Mouse (Mus musculus): Measurements from ENCODE around the gene Phf21b. TPM values are rescaled to one million over a fixed set of nuclear protein-coding genes. Genes with fewer than 3 reads are reported as not detected.
"Not testable (repeated sequence)": the region's sequence is repeated elsewhere in the genome, so short reads cannot be mapped to it uniquely, and the experiment has no call there.

Phf21b gene
- polyA plus RNA-seq, 1 experiment from 2014 or later: 1.9 TPM

GRCm38 (mm10) chr15:84775421-84776174 is 80.3 kb downstream of the Phf21b start:
- Histone ChIP-seq H3K9ac (ENCODE audit: low read length) (no peak overlapping the region), H3K9me3 (ENCODE audit: control insufficient read depth, low read length) (no peaks in the 10 kb centered on the region), H3K4me3 (ENCODE audit: low read depth, low read length) (no peak overlapping the region), H3K27ac (replicated peaks; ENCODE audit: low read depth, low read length) (no peak overlapping the region), H3K36me3 (ENCODE audit: control insufficient read depth, insufficient read depth, low read length) (no peaks in the 10 kb centered on the region), H3K4me1 (ENCODE audit: control insufficient read depth, insufficient read depth, low read length) (0 out of 2 replicates have a peak, but pooled peaks cover 4% of the 10 kb centered on the region), H3K27me3 (ENCODE audit: control insufficient read depth, insufficient read depth, low read length) (no peaks in the 10 kb centered on the region), H3K4me2 (ENCODE audit: low read depth, severe bottlenecking) (no peak overlapping the region)
- WGBS: 65% methylated on average over 20 of the region's 20 CpGs
- no peak for DNase-seq (ENCODE audit: low spot score)
- ATAC-seq (ENCODE audit: insufficient number of reproducible peaks, low FRiP score, low TSS enrichment, low read depth): no peak

GRCm38 (mm10) chr15:84772191-84773111 is 83.4 kb downstream of the Phf21b start:
- no peak overlapping the region for H3K4me2 ChIP-seq (ENCODE audit: low read depth, severe bottlenecking)
- WGBS: 87% methylated on average over 21 of the region's 21 CpGs
- ATAC-seq (ENCODE audit: insufficient number of reproducible peaks, low FRiP score, low TSS enrichment, low read depth) (no peak), DNase-seq (ENCODE audit: low spot score) (no peak)
- H3K27ac ChIP-seq (replicated peaks; ENCODE audit: low read depth, low read length): no peak overlapping the region
- H3K4me3 ChIP-seq (ENCODE audit: low read depth, low read length): no peak overlapping the region
- H3K4me1 ChIP-seq (ENCODE audit: control insufficient read depth, insufficient read depth, low read length): 0 out of 2 replicates have a peak, but pooled peaks cover 4% of the 10 kb centered on the region
- H3K36me3 ChIP-seq (ENCODE audit: control insufficient read depth, insufficient read depth, low read length): no peaks in the 10 kb centered on the region
- no peaks in the 10 kb centered on the region for H3K27me3 ChIP-seq (ENCODE audit: control insufficient read depth, insufficient read depth, low read length)
- no peak overlapping the region for H3K9ac ChIP-seq (ENCODE audit: low read length)
- H3K9me3 ChIP-seq (ENCODE audit: control insufficient read depth, low read length): no peaks in the 10 kb centered on the region

- no peaks in the 10 kb centered on the region for H3K27me3 ChIP-seq (ENCODE audit: control insufficient read depth, insufficient read depth, low read length)
- 74% methylated on average over 11 of the region's 11 CpGs for WGBS
- no peaks in the 10 kb centered on the region for H3K9me3 ChIP-seq (ENCODE audit: control insufficient read depth, low read length)
- H3K9ac ChIP-seq (ENCODE audit: low read length): no peak overlapping the region
- ATAC-seq (ENCODE audit: insufficient number of reproducible peaks, low FRiP score, low TSS enrichment, low read depth) (no peak), DNase-seq (ENCODE audit: low spot score) (no peak)
- no peak overlapping the region for H3K4me2 ChIP-seq (ENCODE audit: low read depth, severe bottlenecking)
- H3K27ac ChIP-seq (replicated peaks; ENCODE audit: low read depth, low read length): no peak overlapping the region
- 0 out of 2 replicates have a peak, but pooled peaks cover 2% of the 10 kb centered on the region for H3K4me1 ChIP-seq (ENCODE audit: control insufficient read depth, insufficient read depth, low read length)
- H3K4me3 ChIP-seq (ENCODE audit: low read depth, low read length): no peak overlapping the region
- H3K36me3 ChIP-seq (ENCODE audit: control insufficient read depth, insufficient read depth, low read length): no peaks in the 10 kb centered on the region
These were observed 86.1 kb downstream of the Phf21b start for GRCm38 (mm10) chr15:84769641-84770341.

GRCm38 (mm10) chr15:84768531-84768930 is 87.3 kb downstream of the Phf21b start:
- not testable (repeated sequence) for H3K9ac ChIP-seq (ENCODE audit: low read length); ATAC-seq (ENCODE audit: insufficient number of reproducible peaks, low FRiP score, low TSS enrichment, low read depth)
- WGBS: 86% methylated on average over 3 of the region's 4 CpGs

GRCm38 (mm10) chr15:84766621-84767020 is 89.2 kb downstream of the Phf21b start:
- ATAC-seq (ENCODE audit: insufficient number of reproducible peaks, low FRiP score, low TSS enrichment, low read depth): no peak
- no peak overlapping the region for H3K4me2 ChIP-seq (ENCODE audit: low read depth, severe bottlenecking)

More at GRCm38 (mm10) chr15:84768531-84768930, 87.3 kb downstream of the Phf21b start:
- H3K4me2 ChIP-seq (ENCODE audit: low read depth, severe bottlenecking); H3K27ac ChIP-seq (replicated peaks; ENCODE audit: low read depth, low read length); H3K27me3 ChIP-seq (ENCODE audit: control insufficient read depth, insufficient read depth, low read length); H3K4me3 ChIP-seq (ENCODE audit: low read depth, low read length); DNase-seq (ENCODE audit: low spot score); H3K9me3 ChIP-seq (ENCODE audit: control insufficient read depth, low read length); H3K4me1 ChIP-seq (ENCODE audit: control insufficient read depth, insufficient read depth, low read length); H3K36me3 ChIP-seq (ENCODE audit: control insufficient read depth, insufficient read depth, low read length): not testable (repeated sequence)

GRCm38 (mm10) chr15:84763423-84763812 is 92.4 kb downstream of the Phf21b start:
- 0 out of 2 replicates have a peak, but pooled peaks cover 4% of the 10 kb centered on the region for H3K4me1 ChIP-seq (ENCODE audit: control insufficient read depth, insufficient read depth, low read length)
- no peak for ATAC-seq (ENCODE audit: insufficient number of reproducible peaks, low FRiP score, low TSS enrichment, low read depth)
- H3K9ac ChIP-seq (ENCODE audit: low read length): no peak overlapping the region
- no peaks in the 10 kb centered on the region for H3K27me3 ChIP-seq (ENCODE audit: control insufficient read depth, insufficient read depth, low read length)
- H3K36me3 ChIP-seq (ENCODE audit: control insufficient read depth, insufficient read depth, low read length): no peaks in the 10 kb centered on the region
- 46% methylated on average over 7 of the region's 7 CpGs for WGBS
- DNase-seq (ENCODE audit: low spot score): no peak
- H3K4me2 ChIP-seq (ENCODE audit: low read depth, severe bottlenecking): no peak overlapping the region
- no peaks in the 10 kb centered on the region for H3K9me3 ChIP-seq (ENCODE audit: control insufficient read depth, low read length)
- H3K4me3 ChIP-seq (ENCODE audit: low read depth, low read length): no peak overlapping the region
- no peak overlapping the region for H3K27ac ChIP-seq (replicated peaks; ENCODE audit: low read depth, low read length)

More at GRCm38 (mm10) chr15:84766621-84767020, 89.2 kb downstream of the Phf21b start:
- no peak overlapping the region for H3K9ac ChIP-seq (ENCODE audit: low read length)
- no peak for DNase-seq (ENCODE audit: low spot score)
- H3K27ac ChIP-seq (replicated peaks; ENCODE audit: low read depth, low read length): no peak overlapping the region
- no peaks in the 10 kb centered on the region for H3K9me3 ChIP-seq (ENCODE audit: control insufficient read depth, low read length)
- no peaks in the 10 kb centered on the region for H3K36me3 ChIP-seq (ENCODE audit: control insufficient read depth, insufficient read depth, low read length)
- H3K4me1 ChIP-seq (ENCODE audit: control insufficient read depth, insufficient read depth, low read length): 0 out of 2 replicates have a peak, but pooled peaks cover 4% of the 10 kb centered on the region
- H3K27me3 ChIP-seq (ENCODE audit: control insufficient read depth, insufficient read depth, low read length): no peaks in the 10 kb centered on the region
- no peak overlapping the region for H3K4me3 ChIP-seq (ENCODE audit: low read depth, low read length)
- 37% methylated on average over 10 of the region's 10 CpGs for WGBS

- no peak for ATAC-seq (ENCODE audit: insufficient number of reproducible peaks, low FRiP score, low TSS enrichment, low read depth)
- Histone ChIP-seq H3K4me3 (ENCODE audit: low read depth, low read length) (no peak overlapping the region), H3K27me3 (ENCODE audit: control insufficient read depth, insufficient read depth, low read length) (no peaks in the 10 kb centered on the region), H3K36me3 (ENCODE audit: control insufficient read depth, insufficient read depth, low read length) (no peaks in the 10 kb centered on the region), H3K9ac (ENCODE audit: low read length) (no peak overlapping the region), H3K9me3 (ENCODE audit: control insufficient read depth, low read length) (no peaks in the 10 kb centered on the region), H3K4me2 (ENCODE audit: low read depth, severe bottlenecking) (no peak overlapping the region), H3K4me1 (ENCODE audit: control insufficient read depth, insufficient read depth, low read length) (0 out of 2 replicates have a peak, but pooled peaks cover 4% of the 10 kb centered on the region), H3K27ac (replicated peaks; ENCODE audit: low read depth, low read length) (no peak overlapping the region)
- WGBS: 79% methylated on average over 8 of the region's 8 CpGs
- no peak for DNase-seq (ENCODE audit: low spot score)
These were observed 93.0 kb downstream of the Phf21b start for GRCm38 (mm10) chr15:84762712-84763422.
